Mouse (Mus musculus): ENCODE measurements around the gene Arhgap21. TPM values are rescaled to one million over a fixed set of nuclear protein-coding genes. Genes with fewer than 3 reads are reported as not detected.
A peak's percentile ranks its signal among the peaks of the same experiment; 100 is the strongest.

Gene Arhgap21
- total RNA-seq (2014; rRNA removed; ENCODE audit: low replicate concordance) (66.7 and 77.3 TPM in 2 replicates), polyA plus RNA-seq (2015; fragmentation: Nextera tagmentation; extraction: Ambion mirVana) (10.1 and 11.4 TPM in 2 replicates)

GRCm38 (mm10) chr2:20968441-20969200 lies at the start of gene Arhgap21:
Gene Arhgap21, minus strand, starts transcription at chr2:20968881.
- H3K4me1 ChIP-seq (ENCODE audit: control insufficient read depth, insufficient read depth) = peaks cover 17% of the 10 kb centered on the region
- H3K36me3 ChIP-seq (replicated peaks; ENCODE audit: control insufficient read depth, insufficient read depth, low read length) = no peaks in the 10 kb centered on the region
- peak within 1 kb of the TSS; percentile 82 for H3K4me2 ChIP-seq (ENCODE audit: low read depth, low read length)
- no peaks in the 10 kb centered on the region for H3K27me3 ChIP-seq (ENCODE audit: control insufficient read depth, insufficient read depth, low read length)
- WGBS = under 1% methylated on average over 83 of the region's 102 CpGs
- DNase-seq (ENCODE audit: low spot score) (peak; percentile 82), ATAC-seq (ENCODE audit: insufficient read depth, low read depth) (peak; percentile 66)
- H3K4me3 ChIP-seq (ENCODE audit: low read depth, low read length) = peak within 1 kb of the TSS; percentile 89
- TF ChIP-seq EP300 (IDR thresholded peaks at IDR 0.05; ENCODE audit: low read depth) (no peak), CTCF (IDR thresholded peaks at IDR 0.05; ENCODE audit: low read depth) (no peak)
- H3K9me3 ChIP-seq (replicated peaks; ENCODE audit: control insufficient read depth, low read length) = no peaks in the 10 kb centered on the region
- H3K9ac ChIP-seq (replicated peaks; ENCODE audit: low read depth, low read length) = peak within 1 kb of the TSS; percentile 95
- H3K27ac ChIP-seq (ENCODE audit: low read depth) = peak within 1 kb of the TSS; percentile 96

GRCm38 (mm10) chr2:21016589-21016988 lies 47.9 kb upstream of the Arhgap21 start:
- ATAC-seq (ENCODE audit: insufficient read depth, low read depth) (no peak), DNase-seq (ENCODE audit: low spot score) (no peak)
- TF ChIP-seq EP300 (IDR thresholded peaks at IDR 0.05; ENCODE audit: low read depth) (no peak), CTCF (IDR thresholded peaks at IDR 0.05; ENCODE audit: low read depth) (no peak)
- H3K4me2 ChIP-seq (ENCODE audit: low read depth, low read length) = no peak overlapping the region
- WGBS = 66% methylated on average over 7 of the region's 7 CpGs
- H3K27ac ChIP-seq (ENCODE audit: low read depth) = peak overlapping the region; percentile 39; the same call in 1 of the 2 replicates
- H3K9ac ChIP-seq (replicated peaks; ENCODE audit: low read depth, low read length) = no peak overlapping the region
- H3K4me3 ChIP-seq (ENCODE audit: low read depth, low read length) = no peak overlapping the region
- no peaks in the 10 kb centered on the region for H3K36me3 ChIP-seq (replicated peaks; ENCODE audit: control insufficient read depth, insufficient read depth, low read length)
- H3K4me1 ChIP-seq (ENCODE audit: control insufficient read depth, insufficient read depth) = no peaks in the 10 kb centered on the region
- no peaks in the 10 kb centered on the region for H3K9me3 ChIP-seq (replicated peaks; ENCODE audit: control insufficient read depth, low read length)
- H3K27me3 ChIP-seq (ENCODE audit: control insufficient read depth, insufficient read depth, low read length) = no peaks in the 10 kb centered on the region

DNA sequence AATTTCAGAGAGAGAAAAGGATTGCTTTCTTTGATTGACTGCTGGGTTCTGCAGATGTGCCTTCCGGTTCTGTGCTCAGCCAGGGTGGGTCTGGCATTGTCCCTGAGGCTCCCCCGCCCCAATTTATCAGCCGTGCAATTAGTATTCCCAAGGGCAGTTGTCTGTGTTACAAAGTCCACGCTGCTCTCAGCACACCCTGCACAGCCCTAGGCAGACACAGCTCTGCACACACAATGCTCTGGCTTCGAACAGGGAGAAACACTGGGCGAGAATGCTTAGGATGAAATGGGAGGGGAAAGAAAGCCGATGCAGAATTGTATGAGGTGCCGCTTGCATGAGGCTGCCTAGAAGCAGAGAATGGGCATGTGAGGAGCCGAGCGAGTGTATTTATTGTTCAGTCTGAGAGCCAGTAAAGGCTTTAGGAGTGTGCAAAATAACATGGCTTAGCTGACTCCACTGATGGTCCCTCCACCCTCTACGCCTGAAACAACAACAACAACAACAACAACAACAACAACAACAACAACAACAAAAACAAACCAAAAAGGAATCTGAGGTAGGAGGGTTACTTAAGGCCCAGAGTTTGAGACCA lies 42.2 kb upstream of the Arhgap21 start:
- Histone ChIP-seq H3K4me1 (ENCODE audit: control insufficient read depth, insufficient read depth) (0 out of 2 replicates have a peak, but pooled peaks cover 4% of the 10 kb centered on the region), H3K36me3 (replicated peaks; ENCODE audit: control insufficient read depth, insufficient read depth, low read length) (no peaks in the 10 kb centered on the region), H3K4me2 (ENCODE audit: low read depth, low read length) (no peak overlapping the region), H3K4me3 (ENCODE audit: low read depth, low read length) (no peak overlapping the region), H3K9me3 (replicated peaks; ENCODE audit: control insufficient read depth, low read length) (no peaks in the 10 kb centered on the region), H3K27me3 (ENCODE audit: control insufficient read depth, insufficient read depth, low read length) (no peaks in the 10 kb centered on the region), H3K27ac (ENCODE audit: low read depth) (no peak overlapping the region), H3K9ac (replicated peaks; ENCODE audit: low read depth, low read length) (no peak overlapping the region)
- ATAC-seq (ENCODE audit: insufficient read depth, low read depth) (no peak), DNase-seq (ENCODE audit: low spot score) (no peak)
- 69% methylated on average over 11 of the region's 11 CpGs for WGBS
- TF ChIP-seq CTCF (IDR thresholded peaks at IDR 0.05; ENCODE audit: low read depth) (no peak), EP300 (IDR thresholded peaks at IDR 0.05; ENCODE audit: low read depth) (no peak)

DNA sequence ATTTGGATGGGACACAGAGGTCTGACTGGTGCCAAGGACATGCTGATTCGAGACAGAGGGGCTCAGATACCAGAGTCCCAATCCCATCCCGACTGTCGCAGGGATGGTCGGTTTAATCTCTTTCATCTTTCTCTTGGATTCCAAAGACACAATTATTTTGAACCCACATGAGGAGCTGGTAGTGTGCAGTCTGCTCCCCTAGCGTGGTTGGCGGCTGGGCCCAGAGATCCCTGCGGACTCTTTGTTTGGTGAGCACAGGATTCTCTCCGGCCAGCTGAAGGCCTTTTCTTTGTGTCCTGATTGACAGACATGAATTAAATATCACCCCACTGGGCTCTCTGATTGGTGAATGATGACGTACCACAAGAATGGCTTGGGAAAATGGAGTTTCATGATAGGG lies 41.5 kb upstream of the Arhgap21 start:
- H3K4me3 ChIP-seq (ENCODE audit: low read depth, low read length) = no peak overlapping the region
- TF ChIP-seq CTCF (IDR thresholded peaks at IDR 0.05; ENCODE audit: low read depth) = no peak
- TF ChIP-seq EP300 (IDR thresholded peaks at IDR 0.05; ENCODE audit: low read depth) = no peak
- ATAC-seq (ENCODE audit: insufficient read depth, low read depth) = no peak

DNA sequence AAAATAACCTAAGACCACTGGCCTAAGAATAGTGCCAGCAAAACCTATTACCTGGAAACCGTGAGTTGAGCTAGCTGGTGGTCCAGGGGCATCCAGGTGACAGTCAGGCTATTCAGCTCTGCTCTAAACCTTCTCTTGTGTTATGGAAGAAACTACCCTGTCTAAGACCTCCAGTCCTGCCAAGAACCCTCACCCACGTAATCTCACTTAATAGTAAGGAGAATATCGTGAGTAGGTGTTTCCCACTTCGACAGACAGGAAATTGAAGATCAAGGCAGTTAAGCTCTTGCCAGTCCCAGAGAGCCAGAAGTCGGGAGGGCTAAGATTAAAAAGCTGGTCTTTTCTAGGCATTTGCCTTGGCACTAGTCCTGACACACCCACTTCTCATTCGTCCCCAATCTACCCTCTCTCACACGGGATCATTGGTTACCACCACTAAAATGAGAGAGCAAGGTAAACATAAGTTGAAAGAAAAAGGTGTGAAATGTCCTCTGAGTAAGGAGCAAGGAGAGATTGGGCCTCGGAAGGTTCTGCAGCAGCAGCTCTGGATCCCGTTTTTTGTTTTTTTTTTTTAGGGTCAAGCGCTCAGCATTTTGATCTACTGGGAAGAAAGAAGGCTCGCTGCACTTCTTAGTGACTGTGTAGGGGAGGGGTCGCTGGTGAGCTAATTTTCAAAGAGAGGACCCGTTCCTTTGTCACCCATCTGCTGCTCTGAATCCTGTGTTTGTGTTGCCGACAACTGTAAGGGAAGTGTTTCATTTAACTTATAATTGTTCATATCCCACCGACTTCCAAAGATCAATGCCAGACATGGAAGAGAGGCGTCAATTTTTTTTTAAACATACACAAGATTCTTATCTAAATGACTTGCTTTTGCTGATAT lies 40.8 kb upstream of the Arhgap21 start:
- DNase-seq (ENCODE audit: low spot score) (no peak), ATAC-seq (ENCODE audit: insufficient read depth, low read depth) (no peak)
- Histone ChIP-seq H3K36me3 (replicated peaks; ENCODE audit: control insufficient read depth, insufficient read depth, low read length) (no peaks in the 10 kb centered on the region), H3K9me3 (replicated peaks; ENCODE audit: control insufficient read depth, low read length) (no peaks in the 10 kb centered on the region), H3K9ac (replicated peaks; ENCODE audit: low read depth, low read length) (no peak overlapping the region), H3K27ac (ENCODE audit: low read depth) (no peak overlapping the region), H3K4me2 (ENCODE audit: low read depth, low read length) (no peak overlapping the region), H3K4me3 (ENCODE audit: low read depth, low read length) (no peak overlapping the region), H3K4me1 (ENCODE audit: control insufficient read depth, insufficient read depth) (0 out of 2 replicates have a peak, but pooled peaks cover 4% of the 10 kb centered on the region), H3K27me3 (ENCODE audit: control insufficient read depth, insufficient read depth, low read length) (no peaks in the 10 kb centered on the region)
- 51% methylated on average over 16 of the region's 16 CpGs for WGBS
- TF ChIP-seq EP300 (IDR thresholded peaks at IDR 0.05; ENCODE audit: low read depth) = no peak
- TF ChIP-seq CTCF (IDR thresholded peaks at IDR 0.05; ENCODE audit: low read depth) = no peak

More for the DNA sequence above, 41.5 kb upstream of the Arhgap21 start:
- no peak overlapping the region for H3K9ac ChIP-seq (replicated peaks; ENCODE audit: low read depth, low read length)
- no peak overlapping the region for H3K27ac ChIP-seq (ENCODE audit: low read depth)
- no peaks in the 10 kb centered on the region for H3K27me3 ChIP-seq (ENCODE audit: control insufficient read depth, insufficient read depth, low read length)
- no peak for DNase-seq (ENCODE audit: low spot score)
- H3K4me2 ChIP-seq (ENCODE audit: low read depth, low read length) = no peak overlapping the region
- 0 out of 2 replicates have a peak, but pooled peaks cover 4% of the 10 kb centered on the region for H3K4me1 ChIP-seq (ENCODE audit: control insufficient read depth, insufficient read depth)
- H3K36me3 ChIP-seq (replicated peaks; ENCODE audit: control insufficient read depth, insufficient read depth, low read length) = no peaks in the 10 kb centered on the region
- no peaks in the 10 kb centered on the region for H3K9me3 ChIP-seq (replicated peaks; ENCODE audit: control insufficient read depth, low read length)
- 89% methylated on average over 9 of the region's 9 CpGs for WGBS
